Mouse (Mus musculus): ENCODE data around the gene Zfp968.
"Not testable (repeated sequence)": the region's sequence is repeated elsewhere in the genome, so short reads cannot be mapped to it uniquely, and the experiment has no call there.

DNA sequence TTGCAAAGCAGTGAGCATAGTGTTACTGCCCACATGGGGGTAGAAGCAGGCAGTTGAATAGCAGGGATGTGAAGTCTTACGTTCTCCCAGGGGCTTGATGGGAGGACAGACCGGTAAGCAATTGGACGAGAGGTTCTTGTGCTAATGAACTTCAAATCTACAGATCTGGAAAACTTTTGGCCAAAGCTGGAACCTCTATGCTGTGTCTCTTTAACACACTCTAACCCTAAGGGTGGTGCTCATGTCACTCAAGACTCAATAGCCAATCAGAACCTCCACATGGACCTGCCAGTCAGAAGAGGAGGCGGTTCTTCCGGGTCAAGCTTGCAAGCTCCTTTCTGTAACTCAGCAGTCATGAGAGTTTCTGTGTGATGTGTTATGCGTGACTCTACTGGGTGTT, at the start of gene Zfp968:
- not testable (repeated sequence) for TF ChIP-seq CTCF (IDR thresholded peaks at IDR 0.05; ENCODE audit: borderline replicate concordance, insufficient read depth, low read length); POLR2A (IDR thresholded peaks at IDR 0.05; ENCODE audit: low read depth, low read length)

Measured in embryonic fibroblast, embryonic 13.5 days (primary cell).